In genomic region chr1:161968589-161969407, GRCm38 (mm10) we compare ENCODE assay signal across 8 mouse cellular contexts. TPM values are rescaled to one million over a fixed set of nuclear protein-coding genes. Genes with fewer than 3 reads are reported as not detected.
DNase-seq lines count a peak whose midpoint lies in the region; ATAC-seq and TF ChIP-seq lines count a peak whose summit lies in the region.

Gene Pigc (plus strand): TSS chr1:161969186.

- TF ChIP-seq EP300 in heart, adult 2 months (IDR thresholded peaks at IDR 0.05; ENCODE audit: insufficient read depth, low read depth, low read length): peak; percentile 75

- H3K36me3 ChIP-seq in embryonic facial prominence, embryonic 14.5 days (ENCODE audit: control insufficient read depth, insufficient read depth, low read length): peaks cover 10% of the 10 kb centered on the region; the same call in 1 of the 2 replicates
- peaks cover 7% of the 10 kb centered on the region for H3K36me3 ChIP-seq in heart, adult 2 months (ENCODE audit: control insufficient read depth, insufficient read depth, low read length)
- H3K36me3 ChIP-seq in limb, embryonic 13.5 days: peaks cover 17% of the 10 kb centered on the region
- H3K36me3 ChIP-seq in midbrain, embryonic 16.5 days (ENCODE audit: control insufficient read depth, insufficient read depth, low read length): no peaks in the 10 kb centered on the region

- peak within 1 kb of the TSS; percentile 68 for H3K4me2 ChIP-seq in embryonic facial prominence, embryonic 14.5 days (ENCODE audit: low read depth, low read length)
- H3K4me2 ChIP-seq in limb, embryonic 13.5 days (replicated peaks): peak within 1 kb of the TSS; percentile 70
- H3K4me2 ChIP-seq in midbrain, embryonic 16.5 days (ENCODE audit: low read length): peak within 1 kb of the TSS; percentile 71

- no peaks in the 10 kb centered on the region for H3K79me2 ChIP-seq in heart, adult 2 months (replicated peaks; ENCODE audit: control insufficient read depth, insufficient read depth, low read length)

- H3K27me3 ChIP-seq in embryonic facial prominence, embryonic 14.5 days (replicated peaks; ENCODE audit: control insufficient read depth, insufficient read depth, low read length): no peaks in the 10 kb centered on the region
- no peaks in the 10 kb centered on the region for H3K27me3 ChIP-seq in heart, adult 2 months (ENCODE audit: control insufficient read depth, insufficient read depth, low read length)
- no peaks in the 10 kb centered on the region for H3K27me3 ChIP-seq in limb, embryonic 13.5 days
- no peaks in the 10 kb centered on the region for H3K27me3 ChIP-seq in midbrain, embryonic 16.5 days (ENCODE audit: control insufficient read depth, insufficient read depth, low read depth, low read length)

- WGBS in embryonic facial prominence, embryonic 14.5 days: 4% methylated on average over 30 of the region's 38 CpGs
- WGBS in heart, adult 2 months: 1% methylated on average over 38 of the region's 38 CpGs
- 3% methylated on average over 38 of the region's 38 CpGs for WGBS in limb, embryonic 13.5 days
- WGBS in midbrain, embryonic 16.5 days: 4% methylated on average over 38 of the region's 38 CpGs

- peak; percentile 99 for ATAC-seq in embryonic facial prominence, embryonic 14.5 days (ENCODE audit: low read depth)
- peak; percentile 97 for ATAC-seq in limb, embryonic 13.5 days (ENCODE audit: low FRiP score, low read depth)
- peak; percentile 100 for ATAC-seq in midbrain, embryonic 16.5 days

- H3K27ac ChIP-seq in embryonic facial prominence, embryonic 14.5 days (replicated peaks; ENCODE audit: low read depth, low read length): peak within 1 kb of the TSS; percentile 81
- H3K27ac ChIP-seq in heart, adult 2 months: peak within 1 kb of the TSS; percentile 85
- peak within 1 kb of the TSS; percentile 90 for H3K27ac ChIP-seq in limb, embryonic 13.5 days
- peak within 1 kb of the TSS; percentile 82 for H3K27ac ChIP-seq in midbrain, embryonic 16.5 days (ENCODE audit: low read length)

- DNase-seq in 3T3-L1 (ENCODE audit: low read depth, low spot score): peak; percentile 98
- DNase-seq in adrenal gland, postnatal 4 days (ENCODE audit: low spot score in 2 of 2): peak; percentile 70 to 85
- peak; percentile 98 for DNase-seq in embryonic facial prominence, embryonic 14.5 days (ENCODE audit: low spot score)
- DNase-seq in heart, adult 2 months: peak; percentile 91 to 93
- peak; percentile 95 for DNase-seq in kidney, adult 8-10 months
- peak; percentile 74 to 91 for DNase-seq in spleen, postnatal 10 days (ENCODE audit: low spot score in 2 of 2)

- TF ChIP-seq POLR2A in heart, adult 2 months (IDR thresholded peaks at IDR 0.05; ENCODE audit: insufficient read depth, low read depth, low read length): peak; percentile 70; the same call in 1 of the 2 replicates

- peaks cover 12% of the 10 kb centered on the region for H3K4me1 ChIP-seq in embryonic facial prominence, embryonic 14.5 days (ENCODE audit: control insufficient read depth, insufficient read depth, low read length)
- H3K4me1 ChIP-seq in heart, adult 2 months (ENCODE audit: control insufficient read depth, insufficient read depth, low read length): peaks cover 2% of the 10 kb centered on the region
- peaks cover 48% of the 10 kb centered on the region for H3K4me1 ChIP-seq in limb, embryonic 13.5 days
- peaks cover 12% of the 10 kb centered on the region for H3K4me1 ChIP-seq in midbrain, embryonic 16.5 days (ENCODE audit: control insufficient read depth, insufficient read depth, low read length)

- TF ChIP-seq CTCF in heart, adult 2 months (IDR thresholded peaks at IDR 0.05): peak; percentile 92

- peak within 1 kb of the TSS; percentile 66 for H3K4me3 ChIP-seq in embryonic facial prominence, embryonic 14.5 days (ENCODE audit: low read depth, low read length)
- peak within 1 kb of the TSS; percentile 91 for H3K4me3 ChIP-seq in heart, adult 2 months
- H3K4me3 ChIP-seq in limb, embryonic 13.5 days: peak within 1 kb of the TSS; percentile 69
- peak within 1 kb of the TSS; percentile 66 for H3K4me3 ChIP-seq in midbrain, embryonic 16.5 days (ENCODE audit: low read depth, low read length)

- no peaks in the 10 kb centered on the region for H3K9me3 ChIP-seq in embryonic facial prominence, embryonic 14.5 days (ENCODE audit: control insufficient read depth, low read length)
- H3K9me3 ChIP-seq in limb, embryonic 13.5 days: no peaks in the 10 kb centered on the region
- no peaks in the 10 kb centered on the region for H3K9me3 ChIP-seq in midbrain, embryonic 16.5 days (replicated peaks; ENCODE audit: control insufficient read depth, low read length, poor library complexity, severe bottlenecking)

- H3K9ac ChIP-seq in embryonic facial prominence, embryonic 14.5 days (ENCODE audit: low read depth, low read length): peak within 1 kb of the TSS; percentile 80
- peak within 1 kb of the TSS; percentile 87 for H3K9ac ChIP-seq in heart, adult 2 months (ENCODE audit: low read depth, low read length)
- H3K9ac ChIP-seq in limb, embryonic 13.5 days: peak within 1 kb of the TSS; percentile 82
- H3K9ac ChIP-seq in midbrain, embryonic 16.5 days (ENCODE audit: low read depth, low read length): peak within 1 kb of the TSS; percentile 85

- intact Hi-C loops in heart, adult 2 months (cut with DNase I): loop anchor here (5.0 kb wide), 1 partner anchor 91 kb away; the partner anchor contains the start of gene Suco

RNA-seq across cellular contexts. Expression of gene Pigc, which starts in this region (rescaled TPM):
- 10 to 100 TPM; 22.2 to 27.0 TPM for total RNA-seq in adrenal gland, postnatal 4 days (2021)
- 40.8 and 45.8 TPM in 2 replicates for polyA plus RNA-seq in embryonic facial prominence, embryonic 14.5 days (2014; fragmentation: Nextera tagmentation; extraction: Ambion mirVana)
- total RNA-seq in heart, adult 2 months (2021): 10 to 100 TPM; 11.3 to 11.5 TPM
- polyA plus RNA-seq in heart, adult 2 months (2012; rRNA removed): 11.6 and 19.7 TPM in 2 replicates
- polyA plus RNA-seq in limb, embryonic 13.5 days (2015; fragmentation: Nextera tagmentation; extraction: Ambion mirVana): 53.9 and 57.3 TPM in 2 replicates
- polyA plus RNA-seq in midbrain, embryonic 16.5 days (2015; fragmentation: Nextera tagmentation; extraction: Ambion mirVana): 34.0 and 34.7 TPM in 2 replicates

Comparison
In these comparisons a context has a peak if more than half of its experiments do, and no peak if none do; other contexts are left out.
1. Peak in every context shown above with its lines: DNase-seq, ATAC-seq, H3K4me3 ChIP-seq and H3K27ac ChIP-seq.